Mouse (Mus musculus): Measurements from ENCODE around the gene Shisal2b.
A peak's percentile ranks its signal among the peaks of the same experiment; 100 is the strongest.
"Not testable (repeated sequence)": the region's sequence is repeated elsewhere in the genome, so short reads cannot be mapped to it uniquely, and the experiment has no call there.

Gene Shisal2b

DNA sequence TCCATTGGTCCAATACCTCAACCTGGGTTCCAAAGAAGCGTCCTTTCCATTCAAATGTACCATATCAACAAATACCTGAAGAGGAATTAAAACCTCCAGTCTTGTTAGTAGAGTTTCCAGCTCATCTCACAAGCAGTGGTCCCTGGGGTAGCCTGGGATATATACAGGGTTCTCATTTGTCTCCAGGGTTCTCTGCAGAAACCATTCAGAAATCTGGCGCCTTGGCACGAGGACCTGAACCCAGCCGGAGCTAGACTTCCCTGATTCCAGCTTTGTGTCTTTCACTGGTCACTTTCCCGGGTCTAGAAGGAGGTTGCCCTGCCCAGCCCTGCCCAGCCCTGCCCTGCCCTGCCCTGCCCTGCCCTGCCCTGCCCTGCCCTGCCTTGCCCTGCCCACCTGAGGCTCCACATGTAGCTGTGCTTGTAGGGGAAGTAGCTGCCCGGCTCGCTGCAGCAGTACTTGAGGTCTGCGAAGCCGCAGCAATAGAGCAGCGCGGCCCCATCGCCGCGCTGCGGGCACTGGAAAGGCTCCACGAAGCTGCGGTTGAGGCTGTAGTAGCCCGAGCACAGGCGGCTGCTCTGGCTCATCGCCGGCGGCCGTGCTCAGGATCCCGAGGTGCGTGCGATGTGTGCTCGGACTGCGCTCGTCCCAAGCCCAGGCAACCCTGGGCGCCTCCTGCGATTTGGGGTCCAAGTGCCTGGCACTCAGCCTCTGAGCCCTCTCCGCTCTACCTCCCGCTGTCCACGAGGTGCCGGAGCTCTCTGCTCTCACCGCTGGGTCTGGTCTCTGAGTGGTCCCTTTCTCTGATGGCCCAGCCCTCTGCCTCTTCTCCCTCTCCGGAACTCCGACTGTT, at the start of gene Shisal2b:
TSS of gene Shisal2b (minus strand) at position 767 of the 853 bp plus-strand sequence.
- DNase-seq = peak; percentile 13

DNA sequence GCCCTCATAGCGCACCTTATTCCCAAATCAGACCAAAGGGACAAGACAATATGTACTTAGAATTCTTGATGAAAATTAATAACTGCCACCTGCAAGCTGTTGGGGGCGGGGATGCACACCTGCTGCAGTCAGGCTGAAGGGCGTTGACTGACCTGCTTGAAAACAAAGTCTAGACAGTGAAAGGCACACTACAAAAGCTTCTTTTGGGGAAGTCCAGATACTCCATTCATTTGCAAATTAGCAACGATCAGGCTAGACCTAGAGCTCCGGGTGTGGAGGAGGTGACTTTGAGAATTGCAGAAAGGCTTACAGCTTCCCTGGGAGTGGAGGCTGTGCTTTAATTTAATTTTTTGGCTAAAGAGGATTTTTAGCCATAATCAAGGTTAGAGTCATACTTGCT, 47.9 kb upstream of the Shisal2b start:
- not testable (repeated sequence) for DNase-seq

DNA sequence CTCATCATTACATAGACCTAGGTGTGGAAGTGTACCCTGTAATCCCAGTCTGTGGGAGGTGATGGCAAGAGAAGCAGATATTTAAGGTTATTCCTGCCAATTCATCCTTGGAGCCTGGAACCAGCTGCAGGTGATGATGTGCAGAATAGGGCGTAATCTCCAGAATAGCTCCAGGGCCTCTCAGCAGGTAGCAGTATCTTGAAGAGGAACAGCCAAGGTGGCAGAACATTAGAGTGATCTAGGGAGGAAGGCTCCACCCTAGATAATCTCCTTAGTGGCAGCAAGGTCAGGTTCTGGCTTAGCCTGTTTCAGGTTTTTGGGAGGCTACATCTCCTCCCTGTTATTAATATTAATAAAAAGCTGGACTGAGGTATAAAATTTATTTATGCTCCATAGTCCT, 47.3 kb upstream of the Shisal2b start:
- DNase-seq = not testable (repeated sequence)

DNA sequence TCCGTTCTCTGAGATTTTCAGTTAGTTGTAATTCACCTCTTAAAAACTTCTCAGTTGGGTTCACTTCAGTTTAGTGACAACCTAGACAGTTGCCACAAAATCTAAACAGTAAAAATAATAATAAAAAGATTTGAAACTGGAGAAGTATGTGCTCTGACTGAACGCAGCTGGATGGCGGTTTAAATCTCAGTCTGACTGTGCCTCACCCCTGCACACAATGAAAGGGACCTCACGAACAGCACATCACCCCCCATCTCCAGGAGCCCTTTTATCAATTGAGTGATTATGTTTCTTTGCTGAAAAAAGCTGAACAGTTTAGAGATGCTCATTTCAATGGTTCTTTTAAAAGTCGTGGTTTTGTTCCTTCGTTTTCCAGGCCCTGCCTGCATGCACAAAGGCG, 45.0 kb upstream of the Shisal2b start:
- no peak for DNase-seq

DNA sequence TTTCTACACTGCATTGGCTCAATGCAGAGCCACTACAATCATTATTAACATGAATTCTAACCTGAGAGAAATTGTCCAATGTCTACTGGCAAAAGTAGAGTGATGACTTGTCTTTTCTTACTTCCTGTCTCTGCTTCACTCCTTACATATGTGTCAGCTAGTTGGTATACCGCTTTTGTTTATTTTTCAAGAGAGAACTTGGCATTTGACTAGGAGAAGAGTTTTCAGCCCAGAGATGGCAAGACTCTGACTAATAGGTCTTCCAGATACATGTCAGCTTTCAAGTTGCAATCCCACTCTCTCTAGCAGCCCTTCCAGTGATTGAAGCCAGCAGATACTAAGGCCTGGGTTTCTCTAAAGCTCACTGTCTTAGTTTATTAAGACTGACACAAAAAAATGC, 31.1 kb upstream of the Shisal2b start:
- no peak for DNase-seq

DNA sequence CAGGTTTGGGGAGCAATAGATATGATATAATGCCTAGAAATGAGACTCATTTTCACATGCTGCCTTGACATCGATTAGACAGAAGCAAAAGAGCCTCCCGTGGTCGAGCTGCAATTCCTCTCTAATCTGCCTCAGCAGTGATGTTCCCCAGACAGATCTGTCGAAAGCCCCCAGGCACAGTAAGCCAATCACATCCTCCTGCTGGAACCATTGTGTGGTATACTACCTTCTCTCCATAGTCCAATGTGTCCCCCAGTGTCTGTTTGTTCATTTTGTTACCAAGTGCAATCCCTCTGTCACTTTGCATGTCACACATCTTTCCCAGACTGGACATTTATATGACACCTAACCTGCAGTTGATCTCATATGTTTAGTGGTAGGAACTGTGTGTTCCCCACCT, 28.6 kb upstream of the Shisal2b start:
- no peak for DNase-seq

DNA sequence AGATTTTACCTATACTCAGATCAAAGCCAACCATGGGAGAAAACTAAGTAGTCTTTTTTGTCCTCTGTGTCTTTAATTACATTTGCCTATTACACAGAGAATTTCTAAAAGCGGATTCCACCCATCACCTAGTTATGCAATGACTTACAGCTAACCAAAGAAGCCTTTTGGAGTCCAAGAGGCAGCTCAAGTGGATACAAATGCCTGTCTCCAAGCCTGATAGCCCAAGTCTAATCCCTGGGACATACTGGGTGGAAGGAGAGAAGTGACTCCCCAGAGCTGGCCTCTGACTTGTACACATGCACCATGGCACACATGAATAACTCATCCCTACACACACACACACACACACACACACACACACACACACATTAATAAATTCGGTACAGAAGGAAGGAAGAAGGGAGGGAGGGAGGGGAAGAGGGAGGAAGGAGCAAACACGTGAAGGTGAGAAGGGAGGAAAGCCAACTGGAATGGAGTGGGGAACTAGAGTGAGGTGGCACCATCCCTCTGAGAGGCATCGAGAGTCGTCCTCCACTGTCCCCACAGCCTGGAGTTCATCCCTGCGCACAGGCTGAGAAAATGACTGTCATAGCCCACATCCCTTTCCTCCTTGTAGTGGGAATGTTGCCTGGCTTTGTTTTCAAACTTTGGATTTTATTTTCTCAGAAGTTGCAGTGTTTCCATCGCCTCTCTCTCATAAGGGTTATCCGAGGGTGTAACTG, 22.8 kb upstream of the Shisal2b start:
- no peak for DNase-seq

DNA sequence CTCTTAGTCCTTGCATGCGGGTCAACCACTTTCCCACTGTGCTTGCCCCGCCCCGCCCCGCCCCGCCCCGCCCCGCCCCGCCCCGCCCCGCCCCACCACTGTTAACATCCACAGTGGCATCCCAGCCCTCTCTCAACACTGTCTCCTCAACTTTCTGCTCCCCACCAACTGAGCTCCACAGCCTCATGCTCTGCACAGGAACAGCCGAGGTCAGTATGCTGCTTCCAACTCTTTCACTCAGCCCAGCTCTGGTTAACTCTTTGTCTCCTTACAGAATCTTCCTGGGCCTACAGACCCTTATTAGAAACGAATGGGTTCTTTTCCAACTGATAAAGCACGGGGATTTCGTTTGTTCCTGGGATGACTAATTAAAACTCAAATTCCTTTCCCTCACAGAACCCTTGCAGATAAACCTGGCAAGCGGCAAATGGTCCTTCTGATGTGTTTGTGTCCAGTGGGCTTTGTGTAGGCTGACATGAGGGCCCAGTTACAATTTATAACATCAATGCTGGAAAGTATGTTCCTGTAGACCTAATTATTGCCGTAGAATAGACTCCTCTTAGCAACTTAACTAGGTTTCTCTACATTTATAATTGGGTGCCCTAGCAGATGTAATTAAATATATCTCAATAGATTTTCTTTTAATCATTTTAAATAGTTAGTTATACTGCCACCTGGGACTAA, 20.0 kb upstream of the Shisal2b start:
- DNase-seq = no peak

DNA sequence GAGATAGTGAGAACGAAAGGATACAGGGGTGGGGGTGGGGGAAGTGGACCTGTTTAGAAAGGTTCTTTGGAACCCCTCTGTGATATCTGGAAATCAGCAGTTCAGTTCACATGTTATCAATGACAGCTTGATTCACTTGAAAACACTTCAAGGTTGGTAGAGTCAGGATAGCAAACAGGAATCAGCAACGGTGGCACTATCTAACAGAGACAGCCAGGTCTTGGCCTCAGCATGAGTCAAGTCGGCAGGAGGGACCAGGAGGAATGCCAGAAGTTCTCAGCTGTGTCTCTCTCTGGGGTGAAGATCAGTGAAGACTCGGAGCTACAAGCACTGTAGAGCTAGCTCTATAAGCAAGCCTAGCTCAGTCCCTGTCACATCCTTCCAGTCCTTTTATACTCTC, 14.8 kb upstream of the Shisal2b start:
- no peak for DNase-seq

DNA sequence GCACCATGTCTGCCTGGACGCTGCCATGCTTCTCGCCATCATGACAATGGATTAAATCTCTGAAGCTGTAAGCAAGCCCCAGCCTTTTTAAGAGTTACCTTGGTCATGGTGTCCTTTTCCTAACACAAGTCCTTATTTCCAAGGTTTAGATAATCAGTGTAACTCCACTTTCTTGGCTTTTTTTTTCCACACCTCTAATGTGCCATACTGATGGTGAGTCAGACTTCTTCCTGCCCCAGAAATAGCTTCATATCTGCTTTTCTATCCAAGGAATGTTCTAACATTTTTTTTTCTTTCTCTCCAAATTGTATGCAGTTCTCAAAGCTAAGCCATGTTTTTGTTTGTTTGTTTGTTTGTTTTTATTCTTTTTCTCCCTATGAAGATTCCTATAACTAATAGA, 6.2 kb upstream of the Shisal2b start:
- no peak for DNase-seq

DNA sequence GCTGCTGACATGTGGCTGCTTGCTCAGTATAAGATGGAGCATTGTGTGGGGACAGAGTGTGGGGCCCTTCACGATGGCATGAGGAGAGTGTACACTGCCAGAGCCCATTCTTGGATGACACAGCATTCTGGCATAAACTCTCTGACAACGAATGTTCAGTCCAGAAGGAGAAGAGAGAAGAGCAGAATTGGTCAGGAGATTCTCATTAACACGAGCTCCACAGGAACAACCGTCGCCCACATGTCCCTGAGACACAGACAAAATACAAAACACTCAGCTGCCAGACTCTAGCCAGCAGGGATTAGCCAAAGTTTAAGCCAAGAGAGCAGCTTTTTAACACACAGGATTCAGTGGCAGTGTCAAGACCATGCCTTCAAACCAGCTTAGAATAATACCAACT, 3.0 kb upstream of the Shisal2b start:
- DNase-seq = no peak

DNA sequence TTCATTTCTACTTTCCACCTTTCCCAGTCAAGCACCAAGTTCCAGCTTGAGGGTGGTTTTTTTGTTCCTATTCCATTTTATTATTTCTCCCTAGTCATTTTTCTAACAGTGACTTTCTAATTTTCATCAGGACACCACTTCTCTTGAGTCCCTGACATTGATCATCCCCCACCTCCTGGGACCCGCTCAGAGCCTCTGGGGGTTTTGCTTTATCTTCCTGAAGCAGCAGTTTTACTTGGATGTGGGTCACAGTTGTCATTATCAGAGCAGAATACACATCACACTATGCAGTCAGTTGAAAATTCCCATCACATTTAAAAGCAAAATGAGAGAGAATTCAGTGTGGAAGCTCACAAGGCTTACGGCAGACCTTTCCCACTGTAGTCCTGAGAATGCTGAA, 10.0 kb downstream of the Shisal2b start:
- DNase-seq = no peak

DNA sequence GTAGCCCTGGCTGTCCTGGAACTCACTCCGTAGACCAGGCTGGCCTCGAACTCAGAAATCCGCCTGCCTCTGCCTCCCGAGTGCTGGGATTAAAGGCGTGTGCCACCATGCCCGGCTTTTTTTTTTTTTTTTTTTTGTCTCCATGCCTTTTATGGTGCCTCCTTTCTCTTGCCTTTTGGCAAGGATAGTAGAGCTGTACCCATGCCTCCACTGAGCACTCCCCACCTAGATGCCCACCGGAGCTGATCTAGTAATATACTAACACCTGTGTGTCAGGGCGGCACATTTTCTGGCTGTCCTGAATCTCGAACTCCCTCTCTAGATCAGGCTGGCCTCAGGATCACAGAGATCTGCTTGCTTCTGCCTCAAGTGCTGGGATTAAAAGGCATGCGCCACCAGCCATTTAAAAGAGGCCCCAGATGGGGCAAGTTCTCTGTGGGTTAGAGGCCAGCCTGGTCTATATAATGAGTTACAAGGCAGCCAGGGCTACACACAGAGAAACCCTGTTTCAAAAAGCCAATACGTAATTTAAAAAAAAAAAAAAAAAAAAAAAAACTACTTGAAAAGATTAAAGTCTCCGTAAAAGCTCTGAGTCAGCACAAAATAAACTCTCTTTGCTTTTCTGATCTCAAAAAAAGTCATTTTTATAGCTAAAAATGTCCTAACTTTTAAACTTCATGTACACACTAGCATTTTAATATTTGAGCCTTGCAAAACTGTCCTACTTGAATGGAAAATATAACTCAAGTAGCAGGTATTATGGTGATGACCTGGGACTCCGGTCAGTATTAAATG, 20.2 kb downstream of the Shisal2b start:
- DNase-seq = no peak

DNA sequence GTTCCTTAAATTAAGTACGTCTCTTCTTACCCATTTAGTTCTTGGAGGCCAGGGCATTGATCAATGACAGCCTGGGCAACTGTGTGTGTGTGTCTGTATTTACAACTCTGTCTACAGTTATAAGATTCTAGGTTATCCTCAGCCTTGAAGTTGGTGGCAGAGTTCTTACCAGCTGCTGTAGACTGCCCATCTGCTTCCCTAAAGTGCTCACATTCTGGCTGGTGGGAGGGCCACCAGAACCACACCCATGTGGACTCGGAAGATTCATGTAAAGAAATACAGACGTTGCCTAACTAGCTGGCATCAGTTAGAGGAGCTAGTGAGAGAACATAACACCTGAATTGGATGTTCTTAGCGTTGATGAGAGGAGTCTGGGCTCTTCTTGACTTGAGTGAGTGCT, 21.8 kb downstream of the Shisal2b start:
- no peak for DNase-seq

DNA sequence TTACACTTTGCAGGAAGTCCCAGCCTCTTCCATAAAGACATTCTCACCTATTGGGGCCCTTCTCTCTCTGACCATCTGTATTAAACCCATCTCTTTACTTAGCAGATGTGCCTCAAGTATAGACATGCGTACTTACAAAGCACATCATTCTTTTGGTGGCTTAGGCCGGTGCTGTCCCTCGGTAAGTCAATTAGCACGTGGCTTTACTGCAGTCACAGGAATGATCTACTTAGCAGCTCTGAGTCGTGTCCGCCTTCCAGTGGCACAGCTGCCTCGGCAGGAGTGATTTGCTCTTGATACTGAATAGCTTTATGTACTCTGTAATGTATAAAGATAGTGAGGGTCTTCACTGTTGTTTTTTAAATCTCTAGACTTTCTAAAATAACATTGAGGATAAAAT, 26.1 kb downstream of the Shisal2b start:
- no peak for DNase-seq

DNA sequence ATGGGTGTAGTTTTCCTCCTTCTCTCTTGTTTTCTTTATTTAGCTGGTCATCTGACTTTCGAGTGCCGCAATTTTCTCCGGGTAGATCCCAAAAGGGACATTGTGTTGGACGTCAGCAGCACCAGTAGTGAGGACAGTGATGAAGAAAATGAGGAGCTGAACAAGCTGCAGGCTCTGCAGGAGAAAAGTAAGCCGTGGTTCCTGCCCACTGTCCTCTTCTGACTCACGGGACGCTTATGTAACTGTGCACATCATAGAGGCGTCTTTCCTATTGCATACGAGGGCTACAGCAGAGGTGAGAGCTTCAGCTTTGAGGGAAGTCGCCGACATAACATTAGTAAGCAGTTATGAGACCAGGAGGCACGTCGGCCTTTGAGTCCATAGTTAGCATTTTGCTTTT, 30.9 kb downstream of the Shisal2b start:
- DNase-seq = no peak

DNA sequence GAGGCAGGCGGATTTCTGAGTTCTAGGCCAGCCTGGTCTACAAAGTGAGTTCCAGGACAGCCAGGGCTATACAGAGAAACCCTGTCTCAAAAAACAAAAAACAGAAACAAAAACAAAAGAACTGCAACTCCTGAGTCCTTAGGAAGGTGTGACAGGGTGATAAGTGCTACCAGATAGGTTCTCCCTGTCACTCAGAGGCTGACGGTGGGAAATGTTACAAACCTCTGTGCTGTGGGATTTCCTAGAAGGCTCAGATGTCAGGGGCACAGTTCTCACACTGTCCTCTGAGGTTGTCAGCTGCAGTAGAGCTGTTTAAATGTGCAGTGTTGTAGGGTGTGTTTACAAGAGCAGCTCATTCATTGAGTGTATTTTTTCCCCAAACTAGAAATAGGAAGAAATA, 38.2 kb downstream of the Shisal2b start:
- DNase-seq = no peak

DNA sequence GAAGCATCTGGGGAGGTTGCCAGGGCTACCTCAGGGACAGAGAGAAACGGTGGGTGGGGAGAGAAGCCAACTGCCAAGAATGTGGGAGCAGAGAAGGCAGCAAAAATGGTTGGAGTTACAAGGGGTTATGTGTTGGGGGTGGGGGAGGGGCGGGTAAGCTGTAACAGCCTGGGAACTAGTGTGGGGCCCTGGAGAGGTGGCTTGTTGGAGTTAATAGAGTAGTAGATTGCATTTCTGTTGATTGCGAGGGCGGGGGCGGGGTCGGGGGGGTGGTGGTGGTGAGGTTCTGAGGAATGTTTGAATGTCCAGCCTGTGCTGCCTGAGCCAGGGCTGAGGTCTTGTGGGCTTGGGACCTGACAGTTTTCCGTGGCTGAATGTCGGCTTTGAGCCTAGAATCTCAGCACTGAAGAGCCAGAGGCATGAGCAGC, 41.3 kb downstream of the Shisal2b start:
- no peak for DNase-seq

DNA sequence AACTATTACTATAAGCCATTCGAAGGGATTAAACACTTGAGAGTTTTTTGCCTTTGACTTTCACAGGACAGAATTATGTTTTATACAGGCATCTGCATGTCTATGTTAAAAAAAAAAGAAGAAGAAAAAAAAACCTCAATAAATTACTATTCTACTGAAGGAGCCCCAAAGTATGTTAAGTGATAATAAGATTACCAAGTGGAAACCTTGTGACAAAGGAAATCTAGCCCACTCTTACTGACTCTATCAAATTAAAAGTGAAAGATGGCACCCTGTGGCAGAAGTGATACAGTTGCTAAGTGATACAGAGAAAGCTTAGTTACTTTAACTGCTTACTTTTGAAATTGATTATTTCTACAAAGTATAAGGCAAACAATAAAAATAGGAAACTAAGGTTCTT, 41.8 kb downstream of the Shisal2b start:
- no peak for DNase-seq

DNA sequence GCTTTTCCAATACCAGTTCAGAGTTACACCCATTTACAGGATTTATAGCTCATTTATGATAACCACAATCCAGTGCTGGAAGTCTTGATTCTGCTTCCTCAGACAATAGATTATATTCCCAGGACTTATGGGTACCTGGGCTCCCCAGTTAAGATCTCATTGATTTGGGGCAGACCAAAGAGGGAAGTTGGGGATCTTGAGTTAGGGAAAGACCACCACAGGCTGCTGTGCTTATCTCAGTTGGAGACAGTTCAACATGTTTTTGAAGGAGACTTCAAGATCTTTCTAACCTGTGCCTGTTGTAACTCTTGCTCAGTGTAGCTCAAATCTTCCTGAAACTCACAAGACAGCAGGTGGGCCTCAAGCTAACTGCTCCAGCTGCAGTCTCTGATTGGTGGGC, 42.5 kb downstream of the Shisal2b start:
- DNase-seq = no peak

DNA sequence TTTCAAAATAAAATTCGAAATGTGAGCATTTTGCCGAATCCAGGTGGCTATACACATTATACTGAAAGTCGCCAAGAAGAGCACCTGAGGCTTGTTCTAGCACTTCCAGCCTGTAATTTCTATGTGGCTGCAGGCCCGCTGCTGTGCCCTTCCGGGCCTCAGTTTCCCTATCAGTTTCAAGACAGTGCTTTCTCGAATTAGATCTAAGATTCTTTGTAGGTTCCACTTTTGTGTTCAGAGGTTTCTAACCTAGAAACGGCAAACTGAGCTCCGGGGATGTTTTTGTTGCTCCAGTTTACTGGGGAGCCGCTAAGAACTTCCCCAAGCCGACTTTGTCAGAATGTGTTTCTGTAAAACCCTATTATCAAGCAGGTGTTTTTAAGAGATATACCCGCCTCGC, 46.0 kb downstream of the Shisal2b start:
- DNase-seq = no peak

DNA sequence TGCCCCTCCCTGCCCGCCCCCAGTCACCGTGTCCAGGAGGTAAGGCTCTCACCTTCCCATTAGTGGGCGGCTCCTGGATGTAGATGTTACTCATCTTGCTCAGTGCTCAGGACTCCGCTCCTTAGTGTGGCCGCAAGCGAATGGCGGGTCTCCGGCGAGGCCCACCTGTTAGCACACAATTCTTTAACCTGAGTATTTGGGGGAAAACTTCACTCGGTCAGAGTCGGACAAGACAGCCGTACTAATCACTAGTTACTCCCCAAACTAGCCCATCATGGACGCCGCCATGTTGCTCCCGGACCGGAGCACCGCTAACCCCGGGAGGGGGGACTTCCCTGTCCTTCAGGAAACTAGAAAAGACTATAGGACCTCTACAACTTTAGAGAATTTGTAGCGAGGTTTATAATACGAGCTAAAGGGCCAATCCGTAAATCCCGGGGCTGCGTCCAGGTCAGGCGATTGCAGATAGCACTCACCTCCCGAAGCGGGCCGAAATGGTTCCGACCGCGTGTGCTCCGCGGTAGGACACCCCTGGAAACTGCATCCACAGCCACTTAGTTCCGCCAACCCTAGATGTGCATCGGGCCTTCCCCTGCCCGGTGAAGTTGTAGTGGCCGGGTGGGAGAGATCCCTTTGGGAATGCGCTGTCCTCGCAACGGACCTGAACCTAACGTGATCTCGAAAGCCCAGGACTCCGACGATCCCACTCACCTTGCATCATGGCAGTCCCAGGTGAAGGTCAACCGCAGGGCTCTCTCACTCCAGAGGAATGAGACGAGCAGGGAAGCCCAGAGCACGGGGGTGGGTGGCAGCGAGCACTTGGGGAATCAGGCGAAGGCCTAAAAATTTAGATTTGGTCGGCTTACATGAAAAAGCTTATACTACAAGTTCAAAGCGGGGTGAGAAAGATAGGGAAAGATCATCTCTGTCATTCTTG, 46.8 kb downstream of the Shisal2b start, which contains the start of gene Cwc27:
TSS of gene Cwc27 (minus strand) at position 508 of the 937 bp plus-strand sequence.
- DNase-seq = peak; percentile 78

All from cerebellum, adult 11 months (tissue).